22 mouse cellular contexts compared by ENCODE assay signal in genomic region chr1:54133802-54134436, GRCm38 (mm10).
DNase-seq lines count a peak whose midpoint lies in the region; ATAC-seq and TF ChIP-seq lines count a peak whose summit lies in the region.
"Had no signal": no experiment of that assay in that cellular context is flagged by ENCODE, and none has a peak within 500 bp of the region (broad histone marks: within the 10 kb centered on the region; RNA-seq: fewer than 3 reads in every experiment).

No protein-coding gene starts in this region.

- no peaks in the 10 kb centered on the region for H3K9me3 ChIP-seq in forebrain, postnatal 0 days (ENCODE audit: low read length)
- H3K9me3 ChIP-seq in forebrain, embryonic 13.5 days (replicated peaks), result no peaks in the 10 kb centered on the region
- no peaks in the 10 kb centered on the region for H3K9me3 ChIP-seq in neural tube, embryonic 12.5 days
- H3K9me3 ChIP-seq in hindbrain, postnatal 0 days (ENCODE audit: low read length), result no peaks in the 10 kb centered on the region
- H3K9me3 ChIP-seq in neural tube, embryonic 14.5 days (ENCODE audit: control insufficient read depth, low read length), result no peaks in the 10 kb centered on the region
- H3K9me3 ChIP-seq: G1E; heart, embryonic 15.5 days; kidney, embryonic 15.5 days; liver, embryonic 13.5 days; lung, embryonic 15.5 days had no signal

- H3K27me3 ChIP-seq in forebrain, postnatal 0 days (ENCODE audit: insufficient read depth, low read length), result no peaks in the 10 kb centered on the region
- H3K27me3 ChIP-seq in forebrain, embryonic 13.5 days, result no peaks in the 10 kb centered on the region
- no peaks in the 10 kb centered on the region for H3K27me3 ChIP-seq in neural tube, embryonic 12.5 days (replicated peaks)
- H3K27me3 ChIP-seq in hindbrain, postnatal 0 days (ENCODE audit: insufficient read depth, low read length), result no peaks in the 10 kb centered on the region
- H3K27me3 ChIP-seq in neural tube, embryonic 14.5 days (ENCODE audit: control insufficient read depth, insufficient read depth, low read length), result no peaks in the 10 kb centered on the region
- H3K27me3 ChIP-seq: heart, embryonic 15.5 days; kidney, embryonic 15.5 days; liver, embryonic 13.5 days; lung, embryonic 15.5 days had no signal

- no peak overlapping the region for H3K4me2 ChIP-seq in forebrain, postnatal 0 days (ENCODE audit: low read depth)
- H3K4me2 ChIP-seq in forebrain, embryonic 13.5 days, result no peak overlapping the region
- no peak overlapping the region for H3K4me2 ChIP-seq in neural tube, embryonic 12.5 days (replicated peaks)
- H3K4me2 ChIP-seq in hindbrain, postnatal 0 days (ENCODE audit: low read depth, low read length), result no peak overlapping the region
- no peak overlapping the region for H3K4me2 ChIP-seq in neural tube, embryonic 14.5 days (ENCODE audit: low read depth, low read length)
- H3K4me2 ChIP-seq: heart, embryonic 15.5 days; kidney, embryonic 15.5 days; liver, embryonic 13.5 days; lung, embryonic 15.5 days had no signal

- 63% methylated on average over 4 of the region's 4 CpGs for WGBS in forebrain, postnatal 0 days
- WGBS in forebrain, embryonic 13.5 days, result 71% methylated on average over 4 of the region's 4 CpGs
- 55% methylated on average over 4 of the region's 4 CpGs for WGBS in neural tube, embryonic 12.5 days
- 53% methylated on average over 4 of the region's 4 CpGs for WGBS in hindbrain, postnatal 0 days
- WGBS in neural tube, embryonic 14.5 days, result 55% methylated on average over 4 of the region's 4 CpGs

- no peaks in the 10 kb centered on the region for H3K36me3 ChIP-seq in forebrain, postnatal 0 days (ENCODE audit: insufficient read depth)
- H3K36me3 ChIP-seq in forebrain, embryonic 13.5 days (ENCODE audit: poor library complexity, severe bottlenecking), result no peaks in the 10 kb centered on the region
- no peaks in the 10 kb centered on the region for H3K36me3 ChIP-seq in neural tube, embryonic 12.5 days
- no peaks in the 10 kb centered on the region for H3K36me3 ChIP-seq in hindbrain, postnatal 0 days (ENCODE audit: insufficient read depth, low read length)
- no peaks in the 10 kb centered on the region for H3K36me3 ChIP-seq in neural tube, embryonic 14.5 days (ENCODE audit: control insufficient read depth, insufficient read depth, low read length)
- H3K36me3 ChIP-seq: G1E; heart, embryonic 15.5 days; kidney, embryonic 15.5 days; liver, embryonic 13.5 days; lung, embryonic 15.5 days had no signal

- no peak overlapping the region for H3K4me3 ChIP-seq in forebrain, postnatal 0 days (ENCODE audit: low read depth, low read length)
- no peak overlapping the region for H3K4me3 ChIP-seq in forebrain, embryonic 13.5 days
- no peak overlapping the region for H3K4me3 ChIP-seq in neural tube, embryonic 12.5 days
- H3K4me3 ChIP-seq in hindbrain, postnatal 0 days (ENCODE audit: low read length), result no peak overlapping the region
- H3K4me3 ChIP-seq in neural tube, embryonic 14.5 days (ENCODE audit: low read depth, low read length), result no peak overlapping the region
- H3K4me3 ChIP-seq: erythroblast, embryonic 14.5 days; heart, embryonic 15.5 days; kidney, embryonic 15.5 days; liver, embryonic 13.5 days; lung, embryonic 15.5 days had no signal

- TF ChIP-seq CTCF in forebrain, postnatal 0 days (IDR thresholded peaks at IDR 0.05; ENCODE audit: low read depth), result no peak
- TF ChIP-seq CTCF in hindbrain, postnatal 0 days (IDR thresholded peaks at IDR 0.05; ENCODE audit: low read depth), result no peak

- 0 out of 2 replicates have a peak, but pooled peaks have one; percentile 29 for ATAC-seq in forebrain, postnatal 0 days
- no peak; the same call in 1 of the 2 replicates for ATAC-seq in forebrain, embryonic 13.5 days
- ATAC-seq in neural tube, embryonic 12.5 days (ENCODE audit: low FRiP score, low read depth), result peak; percentile 37; the same call in 1 of the 2 replicates
- peak; percentile 58; the same call in 1 of the 2 replicates for ATAC-seq in hindbrain, postnatal 0 days
- ATAC-seq in neural tube, embryonic 14.5 days (ENCODE audit: low read depth), result peak; percentile 54; the same call in 1 of the 2 replicates
- ATAC-seq: CD4-positive, CD25-positive, alpha-beta regulatory T cell, adult 4 months; forebrain, embryonic 16.5 days had no signal

- H3K27ac ChIP-seq in forebrain, postnatal 0 days (ENCODE audit: low read depth, low read length), result no peak overlapping the region
- H3K27ac ChIP-seq in forebrain, embryonic 13.5 days, result no peak overlapping the region
- no peak overlapping the region for H3K27ac ChIP-seq in neural tube, embryonic 12.5 days
- H3K27ac ChIP-seq in hindbrain, postnatal 0 days, result peak overlapping the region; percentile 51; the same call in 1 of the 2 replicates
- peak overlapping the region; percentile 23; the same call in 1 of the 2 replicates for H3K27ac ChIP-seq in neural tube, embryonic 14.5 days (ENCODE audit: low read depth, low read length)
- H3K27ac ChIP-seq: heart, embryonic 15.5 days; kidney, embryonic 15.5 days; liver, embryonic 13.5 days; lung, embryonic 15.5 days; macrophage had no signal

- H3K9ac ChIP-seq in forebrain, postnatal 0 days, result no peak overlapping the region
- no peak overlapping the region for H3K9ac ChIP-seq in forebrain, embryonic 13.5 days
- no peak overlapping the region for H3K9ac ChIP-seq in neural tube, embryonic 12.5 days
- H3K9ac ChIP-seq in hindbrain, postnatal 0 days (replicated peaks; ENCODE audit: low read length), result no peak overlapping the region
- H3K9ac ChIP-seq in neural tube, embryonic 14.5 days (replicated peaks; ENCODE audit: low read depth, low read length), result no peak overlapping the region
- H3K9ac ChIP-seq: heart, embryonic 15.5 days; kidney, embryonic 15.5 days; liver, embryonic 13.5 days; lung, embryonic 15.5 days had no signal

- no peaks in the 10 kb centered on the region for H3K4me1 ChIP-seq in forebrain, postnatal 0 days (ENCODE audit: insufficient read depth)
- H3K4me1 ChIP-seq in forebrain, embryonic 13.5 days, result no peaks in the 10 kb centered on the region
- no peaks in the 10 kb centered on the region; the same call in 1 of the 2 replicates for H3K4me1 ChIP-seq in neural tube, embryonic 12.5 days
- no peaks in the 10 kb centered on the region for H3K4me1 ChIP-seq in hindbrain, postnatal 0 days (ENCODE audit: insufficient read depth, low read length)
- 0 out of 2 replicates have a peak, but pooled peaks cover 2% of the 10 kb centered on the region for H3K4me1 ChIP-seq in neural tube, embryonic 14.5 days (ENCODE audit: control insufficient read depth, insufficient read depth, low read length)
- H3K4me1 ChIP-seq: heart, embryonic 15.5 days; kidney, embryonic 15.5 days; liver, embryonic 13.5 days; lung, embryonic 15.5 days had no signal

- DNase-seq in forebrain, postnatal 0 days, result no peak
- DNase-seq in neural tube, embryonic 10.5 days (ENCODE audit: extremely low spot score, low spot score), result no peak
- no peak for DNase-seq in hindbrain, postnatal 0 days (ENCODE audit: low spot score)
- no peak for DNase-seq in cerebellum, adult 18-20 months
- no peak for DNase-seq in urinary bladder, postnatal 25 days (ENCODE audit: low spot score)
- DNase-seq: cerebellum, postnatal 14 days; heart, adult 18-20 months; layer of hippocampus, postnatal 36 days; liver, embryonic 13.5 days; right cerebral cortex, postnatal 25 days; thymus, postnatal 4 days had no signal

Comparison
In these comparisons a context has a peak if more than half of its experiments do, and no peak if none do; other contexts are left out.
1. H3K27ac ChIP-seq: peak in hindbrain, postnatal 0 days (single experiment) and neural tube, embryonic 14.5 days (single experiment); none in forebrain, postnatal 0 days (single experiment), forebrain, embryonic 13.5 days (single experiment) and neural tube, embryonic 12.5 days (single experiment).